Mouse (Mus musculus) leukemia stem cell, adult 10-12 weeks (primary cell): ENCODE results near the gene Elk1. TPM values are rescaled to one million over a fixed set of nuclear protein-coding genes. Genes with fewer than 3 reads are reported as not detected.

Source experiments
- polyA plus RNA-seq: library from polyadenylated mRNA; stranded (reverse); fragments of >175 nt; gene quantifications from 2 replicates; pipeline ENCODE4 v1.2.3, GENCODE M21; 2012; ENCODE audit warnings: low replicate concordance

The Elk1 gene
- 8.6 and 17.5 TPM in 2 replicates for polyA plus RNA-seq

GRCm38 (mm10) chrX:20950191-20950880 is at the start of gene Elk1:
Gene Elk1 (minus strand): TSS chrX:20950608.

GRCm38 (mm10) chrX:20961477-20962378 is 11.3 kb upstream of the Elk1 start, which contains the start of gene Uxt:
Gene Uxt (minus strand): TSS chrX:20962017.

GRCm38 (mm10) chrX:20931364-20931763 is 19.0 kb downstream of the Elk1 start, which contains the start of gene Cfp:
Gene Cfp (minus strand): TSS chrX:20931555.

GRCm38 (mm10) chrX:20920844-20921364 is 29.5 kb downstream of the Elk1 start, which contains the start of gene Syn1:
Gene Syn1 (minus strand): TSS chrX:20921004.

Other genes with a start within 250 kb of the Elk1 start
- gene Usp11, start 246.7 kb downstream of the Elk1 start, polyA plus RNA-seq = 1.4 and 2.3 TPM in 2 replicates
- gene Araf, start 152.8 kb downstream of the Elk1 start, polyA plus RNA-seq = 6.5 and 63.2 TPM in 2 replicates
- gene Timp1, start 80.4 kb downstream of the Elk1 start, polyA plus RNA-seq = 4.3 TPM in 1 of 2 replicates, not detected in the other
- 1.5 and 3.4 TPM in 2 replicates for gene Syn1, start 29.6 kb downstream of the Elk1 start, polyA plus RNA-seq
- 134 and 165 TPM in 2 replicates for gene Cfp, start 19.1 kb downstream of the Elk1 start, polyA plus RNA-seq
- gene Uxt, start 11.4 kb upstream of the Elk1 start, polyA plus RNA-seq = 6.5 and 14.1 TPM in 2 replicates
- 0.18 TPM in 1 of 2 replicates, not detected in the other for gene Zfp182, start 111.7 kb upstream of the Elk1 start, polyA plus RNA-seq
- not detected in 2 replicates for gene Spaca5, start 117.8 kb upstream of the Elk1 start, polyA plus RNA-seq
- not detected in 2 replicates for gene Zfp300, start 138.9 kb upstream of the Elk1 start, polyA plus RNA-seq
- gene Ssxa1, start 165.2 kb upstream of the Elk1 start, polyA plus RNA-seq = not detected in 2 replicates
- gene Gm21876, start 225.0 kb upstream of the Elk1 start, polyA plus RNA-seq = not detected in 2 replicates